Mouse (Mus musculus): Measurements from ENCODE around the gene Bin2.

- no peak for TF ChIP-seq POLR2A (IDR thresholded peaks at IDR 0.05; ENCODE audit: low read depth, low read length)
- TF ChIP-seq CTCF (IDR thresholded peaks at IDR 0.05; ENCODE audit: extremely low read depth, insufficient read depth, insufficient read length, insufficient replicate concordance) = no peak
Observed at GRCm38 (mm10) chr15:100714470-100714869, 45.1 kb upstream of the Bin2 start.
